Mouse (Mus musculus): ENCODE results near the gene Tex22. TPM values are rescaled to one million over a fixed set of nuclear protein-coding genes. Genes with fewer than 3 reads are reported as not detected.

The Tex22 gene
- polyA plus RNA-seq, 1 experiment from 2014 or later = not detected

GRCm38 (mm10) chr12:113031441-113031840 is 42.9 kb upstream of the Tex22 start:
- Histone ChIP-seq H3K9ac (no peak overlapping the region), H3K36me3 (ENCODE audit: insufficient read depth) (0 out of 2 replicates have a peak, but pooled peaks cover 3% of the 10 kb centered on the region), H3K4me3 (ENCODE audit: low read depth, low read length) (no peak overlapping the region), H3K27me3 (ENCODE audit: insufficient read depth, low read length) (no peaks in the 10 kb centered on the region), H3K4me1 (ENCODE audit: insufficient read depth) (no peaks in the 10 kb centered on the region), H3K27ac (ENCODE audit: low read depth) (0 out of 2 replicates have a peak overlapping the region, but pooled peaks have one; percentile 10), H3K4me2 (no peak overlapping the region), H3K9me3 (ENCODE audit: low read depth, low read length) (no peaks in the 10 kb centered on the region)
- DNase-seq (no peak), ATAC-seq (ENCODE audit: insufficient read depth) (no peak)
- WGBS = 83% methylated on average over 6 of the region's 6 CpGs
- TF ChIP-seq CTCF (IDR thresholded peaks at IDR 0.05; ENCODE audit: low read depth) = no peak

DNA sequence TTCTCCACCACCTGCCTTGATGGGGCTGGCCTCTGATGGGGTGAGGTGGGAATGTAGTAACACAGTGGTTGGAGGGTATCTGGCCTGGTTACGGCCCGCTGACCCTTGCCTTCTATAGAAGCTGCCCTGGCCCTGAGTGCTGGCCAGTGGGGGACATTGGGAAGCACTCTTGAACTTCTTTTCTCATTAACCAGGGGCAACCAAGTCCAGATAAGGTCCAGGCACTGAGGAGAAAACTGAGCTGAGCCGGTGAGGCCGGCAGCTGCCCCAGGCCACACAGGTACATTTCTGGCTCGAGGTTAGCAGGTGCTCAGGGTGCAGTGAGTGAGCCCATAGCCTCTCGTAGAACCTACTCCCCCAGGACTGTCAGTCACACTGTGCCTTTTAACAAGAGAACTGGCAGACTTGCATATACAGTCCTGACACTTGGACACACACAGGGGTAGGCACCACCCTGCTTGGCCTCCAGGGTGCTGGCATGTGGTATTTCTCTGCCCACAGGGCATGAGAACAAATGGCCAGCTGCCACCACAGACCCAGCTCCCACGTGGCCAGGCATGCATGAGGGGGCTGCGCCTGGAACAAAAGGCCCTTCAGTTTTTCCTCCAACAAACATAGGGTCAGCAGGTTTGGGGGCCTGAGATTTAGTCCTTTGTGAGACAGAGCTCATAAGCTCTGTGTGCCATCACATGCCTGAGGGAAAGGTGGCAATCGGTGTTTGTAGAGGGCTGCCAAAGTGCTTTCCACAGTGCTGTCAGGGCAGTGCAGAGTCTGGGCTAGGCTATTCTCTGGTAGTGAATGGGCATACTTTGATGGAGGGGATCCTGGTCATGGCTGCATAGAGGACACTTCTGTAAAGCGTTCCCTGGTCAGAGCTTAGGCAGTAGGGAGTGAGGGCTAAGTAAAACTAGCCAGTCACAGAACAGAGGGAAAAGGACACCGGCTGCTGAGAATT is 41.7 kb upstream of the Tex22 start:
- DNase-seq (peak; percentile 9), ATAC-seq (ENCODE audit: insufficient read depth) (peak; percentile 29)
- H3K27me3 ChIP-seq (ENCODE audit: insufficient read depth, low read length) = no peaks in the 10 kb centered on the region
- no peak overlapping the region for H3K27ac ChIP-seq (ENCODE audit: low read depth)
- TF ChIP-seq CTCF (IDR thresholded peaks at IDR 0.05; ENCODE audit: low read depth) = 0 out of 2 replicates have a peak, but pooled peaks have one; percentile 3
- no peaks in the 10 kb centered on the region for H3K4me1 ChIP-seq (ENCODE audit: insufficient read depth)
- WGBS = 62% methylated on average over 11 of the region's 11 CpGs
- no peak overlapping the region for H3K4me2 ChIP-seq
- H3K9ac ChIP-seq = no peak overlapping the region
- H3K9me3 ChIP-seq (ENCODE audit: low read depth, low read length) = no peaks in the 10 kb centered on the region
- H3K4me3 ChIP-seq (ENCODE audit: low read depth, low read length) = no peak overlapping the region
- H3K36me3 ChIP-seq (ENCODE audit: insufficient read depth) = 0 out of 2 replicates have a peak, but pooled peaks cover 2% of the 10 kb centered on the region

DNA sequence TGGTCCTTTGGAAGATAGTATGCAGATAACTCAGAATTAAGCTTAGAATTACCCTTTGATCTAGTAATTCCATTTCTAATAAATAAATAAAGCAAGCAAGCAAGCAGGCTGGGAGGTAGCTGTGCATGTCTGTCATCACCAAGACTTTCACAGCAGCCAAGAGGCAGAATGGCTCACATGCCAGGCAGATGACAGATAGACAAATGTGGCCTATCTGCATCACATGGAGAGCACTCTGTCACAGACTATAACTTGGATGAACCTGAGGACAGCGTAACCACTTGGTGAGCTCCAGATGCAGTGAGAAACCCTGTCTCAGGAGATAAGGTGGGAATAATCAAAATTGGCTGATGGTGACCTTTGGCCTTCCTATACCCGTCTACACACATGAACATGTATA is 39.2 kb upstream of the Tex22 start:
- Histone ChIP-seq H3K4me1 (ENCODE audit: insufficient read depth) (no peaks in the 10 kb centered on the region), H3K4me3 (ENCODE audit: low read depth, low read length) (no peak overlapping the region), H3K9ac (no peak overlapping the region), H3K36me3 (ENCODE audit: insufficient read depth) (no peaks in the 10 kb centered on the region), H3K27me3 (ENCODE audit: insufficient read depth, low read length) (no peaks in the 10 kb centered on the region), H3K27ac (ENCODE audit: low read depth) (no peak overlapping the region), H3K9me3 (ENCODE audit: low read depth, low read length) (no peaks in the 10 kb centered on the region), H3K4me2 (no peak overlapping the region)
- DNase-seq (no peak), ATAC-seq (ENCODE audit: insufficient read depth) (no peak)
- WGBS = 52% methylated on average over 2 of the region's 2 CpGs
- no peak for TF ChIP-seq CTCF (IDR thresholded peaks at IDR 0.05; ENCODE audit: low read depth)

GRCm38 (mm10) chr12:113036996-113037395 is 37.3 kb upstream of the Tex22 start:
- no peak overlapping the region for H3K9ac ChIP-seq
- no peaks in the 10 kb centered on the region for H3K36me3 ChIP-seq (ENCODE audit: insufficient read depth)
- no peaks in the 10 kb centered on the region for H3K4me1 ChIP-seq (ENCODE audit: insufficient read depth)
- H3K27ac ChIP-seq (ENCODE audit: low read depth) = no peak overlapping the region
- TF ChIP-seq CTCF (IDR thresholded peaks at IDR 0.05; ENCODE audit: low read depth) = no peak
- H3K4me2 ChIP-seq = no peak overlapping the region
- no peaks in the 10 kb centered on the region for H3K9me3 ChIP-seq (ENCODE audit: low read depth, low read length)
- WGBS = 83% methylated on average over 4 of the region's 4 CpGs
- DNase-seq (no peak), ATAC-seq (ENCODE audit: insufficient read depth) (no peak)
- H3K4me3 ChIP-seq (ENCODE audit: low read depth, low read length) = no peak overlapping the region
- H3K27me3 ChIP-seq (ENCODE audit: insufficient read depth, low read length) = no peaks in the 10 kb centered on the region

DNA sequence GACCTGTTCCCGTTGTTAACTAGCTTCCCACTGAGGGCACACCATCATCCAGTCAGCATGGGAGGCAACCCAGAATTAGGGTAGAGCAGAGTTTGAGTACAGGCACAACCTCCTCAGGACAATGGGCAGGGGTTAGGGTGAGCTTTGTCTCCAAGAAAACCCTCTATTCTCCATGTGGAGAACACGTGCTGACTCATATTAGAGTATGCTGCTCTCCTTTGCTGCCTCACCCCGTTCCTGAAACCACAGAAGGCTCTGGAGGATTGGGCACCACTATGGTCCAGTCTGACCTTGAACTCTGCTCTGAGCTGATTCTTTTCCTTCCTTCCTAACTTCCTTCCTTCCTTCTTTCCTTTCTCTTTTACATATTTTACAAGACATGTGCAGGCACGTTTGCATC is 35.9 kb upstream of the Tex22 start:
- H3K9me3 ChIP-seq (ENCODE audit: low read depth, low read length) = no peaks in the 10 kb centered on the region
- 84% methylated on average over 4 of the region's 4 CpGs for WGBS
- H3K4me2 ChIP-seq = no peak overlapping the region
- no peaks in the 10 kb centered on the region for H3K36me3 ChIP-seq (ENCODE audit: insufficient read depth)
- no peak overlapping the region for H3K4me3 ChIP-seq (ENCODE audit: low read depth, low read length)
- H3K27me3 ChIP-seq (ENCODE audit: insufficient read depth, low read length) = no peaks in the 10 kb centered on the region
- no peak for TF ChIP-seq CTCF (IDR thresholded peaks at IDR 0.05; ENCODE audit: low read depth)
- ATAC-seq (ENCODE audit: insufficient read depth) (no peak), DNase-seq (no peak)
- no peaks in the 10 kb centered on the region for H3K4me1 ChIP-seq (ENCODE audit: insufficient read depth)
- H3K9ac ChIP-seq = no peak overlapping the region
- no peak overlapping the region for H3K27ac ChIP-seq (ENCODE audit: low read depth)

DNA sequence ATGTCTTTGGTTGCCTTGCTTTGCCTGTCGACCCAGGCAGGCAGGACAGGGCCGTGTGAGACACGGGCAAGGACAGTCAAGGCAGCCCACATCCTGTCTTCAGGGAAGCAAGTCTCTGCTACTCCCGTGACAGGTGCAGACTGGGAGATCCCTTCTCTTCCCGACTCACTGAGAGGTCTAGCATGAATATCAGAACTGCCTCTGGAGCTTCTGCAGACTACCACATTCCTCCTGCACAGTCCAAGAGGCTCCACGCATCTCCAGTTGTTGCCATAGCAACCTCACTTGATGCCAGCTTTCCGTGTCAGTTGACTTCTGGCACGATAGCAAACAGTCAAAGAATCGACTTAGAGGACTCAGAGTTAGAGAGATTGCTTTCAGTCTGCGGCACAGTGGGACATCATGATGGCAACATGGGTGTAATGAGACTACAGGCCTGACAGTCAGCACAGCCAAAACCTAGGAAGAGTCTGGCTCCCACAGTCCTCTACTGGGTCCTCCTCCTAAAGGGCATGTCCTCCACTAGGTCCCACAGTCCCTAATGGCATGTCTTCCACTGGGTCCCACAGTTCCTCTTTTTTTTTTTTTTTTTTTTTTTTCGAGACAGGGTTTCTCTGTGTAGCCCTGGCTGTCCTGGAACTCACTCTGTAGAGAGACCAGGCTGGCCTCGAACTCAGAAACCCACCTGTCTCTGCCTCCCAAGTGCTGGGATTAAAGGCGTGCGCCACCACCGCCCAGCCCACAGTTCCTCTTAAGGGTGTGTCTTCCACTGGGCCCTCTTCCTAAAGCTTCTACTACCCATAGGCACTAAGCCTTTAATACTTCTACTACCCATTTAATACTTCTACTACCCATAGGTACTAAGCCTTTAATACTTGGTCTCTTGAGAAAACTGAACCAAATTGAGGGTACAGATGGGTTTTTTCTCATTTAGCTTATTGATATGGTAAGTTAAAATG is 32.5 kb upstream of the Tex22 start:
- Histone ChIP-seq H3K9me3 (ENCODE audit: low read depth, low read length) (no peaks in the 10 kb centered on the region), H3K4me2 (no peak overlapping the region), H3K36me3 (ENCODE audit: insufficient read depth) (peaks cover 14% of the 10 kb centered on the region), H3K9ac (no peak overlapping the region), H3K4me1 (ENCODE audit: insufficient read depth) (no peaks in the 10 kb centered on the region), H3K27ac (ENCODE audit: low read depth) (no peak overlapping the region), H3K27me3 (ENCODE audit: insufficient read depth, low read length) (no peaks in the 10 kb centered on the region), H3K4me3 (ENCODE audit: low read depth, low read length) (no peak overlapping the region)
- WGBS = 62% methylated on average over 15 of the region's 15 CpGs
- DNase-seq (peak; percentile 65), ATAC-seq (ENCODE audit: insufficient read depth) (peak; percentile 71; the same call in 1 of the 2 replicates)
- TF ChIP-seq CTCF (IDR thresholded peaks at IDR 0.05; ENCODE audit: low read depth) = no peak

Data from lung, embryonic 14.5 days (tissue).